Mouse (Mus musculus) liver, embryonic 14.5 days (tissue): ENCODE results near the gene Arhgap5.

ENCODE experiments used
- CTCF ChIP-seq: IDR thresholded peaks from 2 replicates; pipeline ENCODE4 v1.5.1; 2016; ENCODE audit warnings: antibody characterized with exemption, low read depth, control low read depth
- EP300 ChIP-seq: IDR thresholded peaks from 2 replicates; pipeline ENCODE4 v1.6.1; 2016; ENCODE audit warnings: antibody characterized with exemption, low read depth

DNA sequence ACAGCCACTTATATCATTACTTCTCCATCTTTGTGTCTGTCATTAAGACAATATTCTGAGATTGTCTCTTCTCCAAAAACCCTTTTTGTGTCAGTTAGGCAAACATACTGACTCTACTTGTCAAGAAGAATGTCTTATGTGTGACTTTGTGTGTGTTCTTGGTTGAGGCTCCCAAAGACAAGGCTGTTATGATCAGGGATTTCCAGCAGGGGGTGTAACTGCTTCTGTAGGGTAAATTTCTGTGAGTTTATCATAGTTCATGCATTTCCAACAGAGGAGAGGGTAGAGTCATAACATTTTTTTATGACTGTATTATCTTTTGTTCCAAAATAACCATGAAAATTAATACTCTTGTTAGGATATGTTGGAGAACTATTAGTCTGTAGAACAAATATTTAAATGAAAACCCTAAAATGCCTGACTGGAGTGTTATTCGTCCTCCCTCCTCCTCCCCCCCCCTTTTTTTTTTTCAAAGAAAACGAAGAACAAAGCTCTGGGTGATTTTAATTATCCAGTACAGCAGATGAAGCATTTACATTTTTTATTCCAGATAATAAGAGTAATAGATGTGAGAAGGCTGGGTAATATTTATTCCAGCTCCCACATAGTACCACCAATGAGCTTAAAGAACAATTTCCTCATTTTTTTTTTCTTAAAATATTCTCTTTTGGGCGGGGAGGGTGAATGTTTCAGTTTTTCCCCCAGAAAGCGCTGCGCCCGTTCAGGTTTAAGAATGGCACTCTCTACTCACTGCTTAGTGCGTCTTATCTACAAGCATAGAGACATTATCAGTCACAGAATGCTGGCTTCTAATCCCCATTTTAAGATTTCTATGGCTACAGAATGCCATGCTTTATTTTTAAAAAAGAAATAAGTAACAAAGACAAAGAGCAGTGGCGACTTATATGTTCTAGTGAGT, 2.6 kb upstream of the Arhgap5 start:
- peak; percentile 51; the same call in 1 of the 2 replicates for TF ChIP-seq CTCF
- no peak for TF ChIP-seq EP300
